Mouse (Mus musculus) embryonic facial prominence, embryonic 11.5 days (tissue): ENCODE data around the gene Tnfrsf14. TPM values are rescaled to one million over a fixed set of nuclear protein-coding genes. Genes with fewer than 3 reads are reported as not detected.
A peak's percentile ranks its signal among the peaks of the same experiment; 100 is the strongest.

Source experiments
- ATAC-seq: fragments of 200-750 bp; cut with Nextera tagmentation; replicated peaks from 2 replicates; pipeline ENCODE4 v1.8.0; 2017; ENCODE audit warnings: low read depth; ENCODE audit not compliant: insufficient number of reproducible peaks, low FRiP score, low TSS enrichment
- DNase-seq: peaks from one replicate; pipeline ENCODE4 v3.0.0-alpha.2; 2015; ENCODE audit warnings: low spot score
- H3K27ac ChIP-seq: fragments of 300-500 bp; sonication (generic); replicated peaks from 2 replicates; pipeline ENCODE4 v1.5.1; 2014; ENCODE audit warnings: mild to moderate bottlenecking, low read depth, low read length, control low read depth
- H3K27me3 ChIP-seq: fragments of 300-500 bp; sonication (generic); 2 replicates; pipeline ENCODE4 v1.6.1; 2014; ENCODE audit warnings: mild to moderate bottlenecking, low read length, moderate library complexity, mixed read lengths; ENCODE audit not compliant: control insufficient read depth, insufficient read depth
- H3K36me3 ChIP-seq: fragments of 300-500 bp; sonication (generic); replicated peaks from 2 replicates; pipeline ENCODE4 v1.6.1; 2014; ENCODE audit warnings: low read depth, mild to moderate bottlenecking, low read length, moderate library complexity, mixed read lengths; ENCODE audit not compliant: control insufficient read depth, insufficient read depth
- H3K4me1 ChIP-seq: fragments of 300-500 bp; sonication (generic); 2 replicates; pipeline ENCODE4 v1.6.1; 2014; ENCODE audit warnings: low read length, mixed read lengths; ENCODE audit not compliant: control insufficient read depth, insufficient read depth
- H3K4me2 ChIP-seq: fragments of 300-500 bp; sonication (generic); 2 replicates; pipeline ENCODE4 v1.6.1; 2014; ENCODE audit warnings: low read depth, mild to moderate bottlenecking, control low read depth, low read length, moderate library complexity
- H3K4me3 ChIP-seq: fragments of 300-500 bp; sonication (generic); 2 replicates; pipeline ENCODE4 v1.5.1; 2014; ENCODE audit warnings: low read depth, low read length, control low read depth
- H3K9ac ChIP-seq: fragments of 300-500 bp; sonication (generic); replicated peaks from 2 replicates; pipeline ENCODE4 v1.6.1; 2014; ENCODE audit warnings: mild to moderate bottlenecking, control low read depth, low read length
- H3K9me3 ChIP-seq: fragments of 300-500 bp; sonication (generic); replicated peaks from 2 replicates; pipeline ENCODE4 v1.6.1; 2016; ENCODE audit warnings: mild to moderate bottlenecking, low read length, inconsistent platforms, mixed read lengths; ENCODE audit not compliant: control insufficient read depth
- WGBS: fragments of 180-500 bp; shearing (Covaris S2); extraction: QIAGEN DNeasy Blood & Tissue Kit; methylation state at CpG from one replicate; pipeline ENCODE4 v1.1.7; 2014; 5-methylcytosine and 5-hydroxymethylcytosine counted together
- polyA plus RNA-seq: library from polyadenylated mRNA; unstranded; fragments of >200 nt; fragmentation: Nextera tagmentation; extraction: Ambion mirVana; gene quantifications from 2 replicates; pipeline ENCODE4 v1.2.1, GENCODE M21; 2014

The Tnfrsf14 gene
- polyA plus RNA-seq, 1 experiment from 2014 or later: 0.35 TPM

DNA sequence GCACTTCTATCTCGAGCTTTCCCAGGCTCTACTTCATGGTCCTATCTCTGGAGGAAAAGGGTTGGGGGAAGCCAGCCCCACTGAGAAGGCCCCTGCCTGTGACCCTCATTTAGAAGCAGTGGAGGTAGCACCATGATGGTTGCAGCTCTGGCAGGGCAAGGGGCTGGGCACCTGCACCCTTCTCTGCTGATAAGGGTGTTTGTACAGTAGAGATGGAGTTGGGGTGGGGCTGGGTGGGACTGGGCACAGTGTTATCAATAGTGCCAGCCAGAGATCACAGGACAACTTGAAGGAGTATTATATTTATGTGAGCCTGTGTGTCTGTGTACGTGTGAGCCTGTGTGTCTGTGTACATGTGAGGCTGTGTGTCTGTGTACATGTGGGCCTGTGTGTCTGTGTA, 16.7 kb downstream of the Tnfrsf14 start:
- Histone ChIP-seq H3K4me2 (no peak overlapping the region), H3K4me3 (no peak overlapping the region), H3K27me3 (no peaks in the 10 kb centered on the region), H3K9me3 (no peaks in the 10 kb centered on the region), H3K27ac (no peak overlapping the region), H3K9ac (no peak overlapping the region), H3K4me1 (no peaks in the 10 kb centered on the region), H3K36me3 (no peaks in the 10 kb centered on the region)
- DNase-seq: no peak
- no peak for ATAC-seq
- 82% methylated on average over 2 of the region's 2 CpGs for WGBS

DNA sequence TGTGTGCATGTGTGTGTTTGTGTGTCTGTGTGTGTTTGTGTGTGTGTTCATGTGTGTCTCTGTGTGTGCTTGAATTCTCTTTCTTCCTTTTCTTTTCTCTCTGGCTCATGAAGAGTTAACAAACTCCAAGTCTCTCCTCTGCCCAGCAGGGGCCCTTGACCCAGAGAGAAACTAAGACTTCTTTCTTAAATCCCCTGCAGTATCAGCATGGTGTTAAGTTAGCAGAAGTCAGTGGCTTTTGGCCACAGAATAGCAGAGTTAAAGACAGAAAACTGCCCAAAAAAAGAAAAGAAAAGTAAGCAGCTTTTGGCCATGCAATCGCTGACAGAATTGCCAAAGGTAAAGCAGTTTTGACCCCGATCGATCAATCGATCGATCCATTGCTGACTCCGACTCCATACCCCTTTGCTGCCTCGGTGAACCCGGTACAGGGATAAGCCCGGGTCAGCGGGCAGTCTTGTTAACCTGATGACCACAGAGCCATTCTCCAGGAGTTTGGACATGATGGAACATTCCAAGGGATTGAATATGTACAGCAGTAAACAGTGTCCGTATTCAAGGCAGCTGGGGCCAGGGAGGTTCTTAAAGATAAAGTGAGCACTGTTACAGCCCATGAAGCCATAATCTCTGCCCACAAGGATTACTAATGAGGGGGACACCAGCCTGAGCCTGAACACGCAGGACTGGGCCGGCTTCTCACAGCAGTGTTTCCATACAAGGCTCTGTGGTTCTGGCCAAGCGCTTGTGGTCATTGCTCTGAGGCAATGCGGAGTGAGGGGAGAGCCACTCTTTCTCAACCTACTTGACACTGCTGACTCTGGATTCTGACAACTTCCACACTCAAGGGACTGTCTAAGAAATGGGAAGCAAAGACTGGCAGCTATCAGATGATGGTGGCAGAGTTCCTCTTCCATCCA, 17.5 kb downstream of the Tnfrsf14 start:
- H3K9me3 ChIP-seq: no peaks in the 10 kb centered on the region
- no peaks in the 10 kb centered on the region for H3K27me3 ChIP-seq
- no peaks in the 10 kb centered on the region for H3K4me1 ChIP-seq
- H3K9ac ChIP-seq: peak overlapping the region; percentile 39; the same call in 1 of the 2 replicates
- H3K27ac ChIP-seq: no peak overlapping the region
- no peak overlapping the region for H3K4me3 ChIP-seq
- H3K4me2 ChIP-seq: 0 out of 2 replicates have a peak overlapping the region, but pooled peaks have one; percentile 17
- no peak for DNase-seq
- WGBS: 19% methylated on average over 15 of the region's 15 CpGs
- no peaks in the 10 kb centered on the region for H3K36me3 ChIP-seq
- no peak for ATAC-seq

- Histone ChIP-seq H3K27ac (no peak overlapping the region), H3K27me3 (no peaks in the 10 kb centered on the region), H3K4me2 (no peak overlapping the region), H3K36me3 (no peaks in the 10 kb centered on the region), H3K4me1 (no peaks in the 10 kb centered on the region), H3K4me3 (no peak overlapping the region), H3K9ac (no peak overlapping the region), H3K9me3 (no peaks in the 10 kb centered on the region)
- ATAC-seq (no peak), DNase-seq (no peak)
- WGBS: 88% methylated on average over 5 of the region's 5 CpGs
Measured at GRCm38 (mm10) chr4:154908490-154908889, 19.9 kb downstream of the Tnfrsf14 start.

DNA sequence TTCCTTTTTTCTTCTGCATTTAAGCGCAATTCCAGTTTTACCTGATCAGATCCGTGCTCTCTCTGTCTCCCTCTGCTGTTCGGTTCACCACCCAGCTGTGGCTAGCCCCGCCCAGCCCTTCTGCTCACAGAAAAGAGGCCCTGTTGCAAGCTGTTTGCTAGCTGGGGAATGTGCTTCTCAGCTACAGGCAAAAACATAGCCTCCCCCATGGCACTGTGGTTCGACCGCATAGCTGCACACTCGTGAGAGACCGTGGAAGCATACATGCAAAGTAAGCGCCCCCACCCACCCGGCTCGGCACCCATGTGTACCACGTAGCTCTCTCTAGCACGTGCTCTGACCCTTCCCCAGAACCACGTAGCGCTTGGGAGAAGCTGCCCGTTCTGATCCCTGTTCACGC, 20.5 kb downstream of the Tnfrsf14 start:
- ATAC-seq: 0 out of 2 replicates have a peak, but pooled peaks have one; percentile 45
- H3K4me2 ChIP-seq: no peak overlapping the region; the same call in 1 of the 2 replicates
- no peak overlapping the region for H3K27ac ChIP-seq
- peak; percentile 87 for DNase-seq
- peak overlapping the region; percentile 0; the same call in 1 of the 2 replicates for H3K9ac ChIP-seq
- H3K4me3 ChIP-seq: no peak overlapping the region
- no peaks in the 10 kb centered on the region for H3K27me3 ChIP-seq
- H3K36me3 ChIP-seq: no peaks in the 10 kb centered on the region
- no peaks in the 10 kb centered on the region for H3K4me1 ChIP-seq
- WGBS: 40% methylated on average over 17 of the region's 17 CpGs
- no peaks in the 10 kb centered on the region for H3K9me3 ChIP-seq

DNA sequence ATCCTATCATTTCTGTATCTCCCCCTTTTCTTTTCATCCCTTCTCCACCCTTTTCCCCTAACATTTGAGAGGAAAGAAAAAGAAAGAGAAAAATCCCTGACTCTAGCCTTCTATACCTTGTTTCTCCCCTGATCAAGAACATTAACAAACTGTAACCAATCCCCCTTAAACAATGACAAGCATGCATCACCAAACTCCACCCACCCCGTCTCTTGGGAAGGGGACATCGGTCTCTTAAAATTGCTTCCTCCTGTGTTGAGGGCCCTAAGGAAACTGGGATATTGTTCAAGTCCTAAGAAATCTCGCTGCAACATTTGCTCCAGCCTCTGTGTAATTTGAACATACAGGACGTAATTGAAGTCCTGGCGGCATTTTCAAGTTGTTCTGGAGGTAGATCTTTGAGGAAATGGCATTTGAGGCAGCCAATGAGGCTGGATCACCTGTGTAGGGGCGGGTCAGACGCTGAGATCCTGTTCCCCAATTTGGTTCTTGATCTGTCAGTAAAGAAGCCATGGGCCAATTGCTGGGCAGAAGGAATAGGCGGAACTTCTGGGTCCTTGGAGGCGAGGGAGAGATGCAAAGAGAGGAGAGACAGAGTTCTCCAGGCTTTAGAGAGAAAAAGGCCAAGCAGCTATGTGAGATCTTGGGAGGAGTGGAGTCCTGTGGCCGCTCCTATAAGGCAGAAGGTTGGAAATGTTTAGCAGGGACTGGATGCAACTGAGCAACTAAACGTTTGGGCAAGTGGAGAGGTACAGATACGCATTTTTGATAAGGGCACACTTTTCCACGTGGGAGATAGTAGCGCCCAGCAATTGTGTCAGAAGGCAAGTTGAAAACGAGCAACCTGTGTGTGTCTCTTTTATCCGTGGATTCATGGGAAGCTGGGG, 23.9 kb downstream of the Tnfrsf14 start:
- peak overlapping the region; percentile 47 for H3K4me2 ChIP-seq
- peak; percentile 91 for DNase-seq
- WGBS: 2% methylated on average over 16 of the region's 16 CpGs
- H3K9ac ChIP-seq: peak overlapping the region; percentile 54
- peak; percentile 93 for ATAC-seq
- no peaks in the 10 kb centered on the region for H3K9me3 ChIP-seq
- no peaks in the 10 kb centered on the region for H3K4me1 ChIP-seq
- no peaks in the 10 kb centered on the region for H3K36me3 ChIP-seq
- peak overlapping the region; percentile 28 for H3K4me3 ChIP-seq
- H3K27me3 ChIP-seq: no peaks in the 10 kb centered on the region
- H3K27ac ChIP-seq: peak overlapping the region; percentile 59; the same call in 1 of the 2 replicates

- Histone ChIP-seq H3K4me3 (no peak overlapping the region), H3K9me3 (no peaks in the 10 kb centered on the region), H3K4me2 (no peak overlapping the region), H3K4me1 (no peaks in the 10 kb centered on the region; the same call in 1 of the 2 replicates), H3K36me3 (no peaks in the 10 kb centered on the region), H3K9ac (no peak overlapping the region), H3K27ac (no peak overlapping the region), H3K27me3 (no peaks in the 10 kb centered on the region)
- WGBS: 92% methylated on average over 2 of the region's 2 CpGs
- DNase-seq: no peak
- ATAC-seq: no peak
Measured at GRCm38 (mm10) chr4:154902371-154902770, 26.0 kb downstream of the Tnfrsf14 start.

DNA sequence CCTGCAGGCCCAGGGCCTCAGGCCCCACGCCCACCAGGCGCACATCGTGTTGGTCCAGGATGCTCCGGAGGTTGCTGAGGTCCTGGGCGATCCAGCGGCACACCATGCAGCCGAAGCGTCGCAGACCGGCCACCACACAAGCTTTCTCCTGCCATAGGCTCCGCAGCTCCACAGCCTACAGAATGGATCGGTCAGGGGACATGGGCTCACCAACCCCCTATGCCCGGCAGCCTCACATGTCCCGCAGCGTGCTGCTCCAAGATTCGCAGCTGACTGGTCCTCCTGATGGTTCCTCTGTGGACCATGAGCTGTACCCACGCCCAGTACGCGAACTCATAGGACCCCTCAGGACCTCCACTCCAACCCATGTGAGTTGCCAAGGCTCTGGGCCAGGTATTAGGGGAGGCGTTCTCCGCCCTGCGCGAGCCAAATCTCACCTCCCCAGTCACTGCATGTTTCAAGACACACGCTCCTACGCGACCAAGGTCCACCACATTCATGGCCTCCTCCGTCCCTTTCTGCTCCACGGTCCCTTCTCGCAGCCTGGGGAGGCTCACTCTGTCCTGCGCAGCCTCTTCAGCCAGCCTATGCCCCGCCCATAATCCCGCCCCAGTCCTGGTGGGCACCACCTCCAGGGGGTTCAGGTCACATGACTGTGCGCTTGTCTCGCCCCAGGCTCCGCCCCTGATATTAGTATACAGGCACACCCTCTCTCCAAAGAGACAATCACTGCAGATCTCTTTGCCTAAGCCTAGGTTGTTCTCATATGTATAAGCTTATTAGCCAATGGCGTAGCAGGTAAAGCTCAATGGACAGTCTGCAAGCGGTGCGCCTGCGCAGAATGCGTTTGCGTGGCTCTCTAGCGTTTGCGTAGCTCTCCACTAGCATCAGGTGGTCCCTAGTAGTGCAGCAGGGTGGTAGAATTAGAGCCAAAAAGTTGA, 29.6 kb downstream of the Tnfrsf14 start, which contains the start of gene Fam213b:
Gene Fam213b (minus strand): TSS at position 630 of the 941 bp plus-strand sequence.
- Histone ChIP-seq H3K9me3 (no peaks in the 10 kb centered on the region), H3K4me2 (peak within 1 kb of the TSS; percentile 70), H3K27ac (no peak within 1 kb of the TSS), H3K4me3 (peak within 1 kb of the TSS; percentile 54), H3K27me3 (no peaks in the 10 kb centered on the region), H3K36me3 (no peaks in the 10 kb centered on the region), H3K9ac (peak within 1 kb of the TSS; percentile 49), H3K4me1 (no peaks in the 10 kb centered on the region; the same call in 1 of the 2 replicates)
- DNase-seq (peak; percentile 94), ATAC-seq (peak; percentile 93)
- 5% methylated on average over 43 of the region's 43 CpGs for WGBS
